Mouse (Mus musculus): Measurements from ENCODE around the gene Rps7. TPM values are rescaled to one million over a fixed set of nuclear protein-coding genes. Genes with fewer than 3 reads are reported as not detected.

Rps7 gene
- total and polyA plus RNA-seq, 3 experiments, result 753 to 3,047 (median 2,570) TPM

DNA sequence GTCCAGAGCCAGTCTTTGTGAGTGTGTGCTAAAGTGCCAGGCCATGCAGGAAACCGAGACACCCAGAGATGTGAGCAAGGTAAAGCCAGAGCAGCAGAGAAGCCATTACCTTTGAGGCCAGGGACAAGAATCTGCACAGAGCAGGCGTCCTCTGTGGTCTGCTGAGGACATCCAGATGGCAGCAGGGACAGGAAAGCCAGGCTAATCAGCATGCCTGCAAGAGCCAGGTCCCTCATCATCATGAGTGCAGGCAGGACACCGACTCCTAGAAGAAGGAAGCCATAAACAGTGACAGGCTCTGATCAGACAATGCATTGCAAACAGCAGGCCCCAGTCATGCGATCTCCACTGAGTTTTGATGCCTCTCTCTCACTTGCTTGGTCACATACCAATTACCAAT is 18.5 kb downstream of the Rps7 start:
- TF ChIP-seq USF2 (conservative IDR thresholded peaks at IDR 0.05; ENCODE audit: low read depth, low read length), result no peak
- no peak for TF ChIP-seq ELF1 (IDR thresholded peaks at IDR 0.05; ENCODE audit: low read depth, low read length)
- TF ChIP-seq IRF4 (IDR thresholded peaks at IDR 0.05; ENCODE audit: low read depth, low read length), result no peak
- no peak for TF ChIP-seq JUN (IDR thresholded peaks at IDR 0.05; ENCODE audit: insufficient read depth, low read depth, low read length)
- in situ Hi-C loops (cut with MboI; ENCODE audit: low pct_ligation_motif_present, low pct_unique_long_range_greater_than_20kb, low sequenced_read_pairs), result no loop called here

DNA sequence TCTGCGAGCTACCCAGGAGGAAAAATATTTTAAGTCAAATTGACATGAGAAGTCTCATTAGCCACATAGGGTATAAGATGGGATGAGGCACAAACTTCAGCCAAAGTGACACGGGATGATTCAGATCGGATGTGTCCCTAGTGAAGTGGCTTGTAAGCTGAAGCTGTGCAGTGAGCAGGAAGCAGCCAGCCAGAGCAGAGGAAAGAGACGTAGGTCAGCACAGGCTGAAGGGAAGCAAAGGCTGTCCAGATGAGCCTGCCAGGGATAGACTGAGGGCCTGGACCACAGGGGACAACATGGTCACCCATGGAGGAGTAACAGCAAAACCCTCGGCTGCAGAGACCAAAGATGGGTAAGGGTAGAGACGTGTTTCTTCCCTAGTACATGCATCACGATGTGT is 21.4 kb downstream of the Rps7 start:
- no peaks in the 10 kb centered on the region for H3K79me2 ChIP-seq (replicated peaks; ENCODE audit: control insufficient read depth, extremely low read depth, insufficient read depth, poor library complexity, severe bottlenecking)
- H3K27ac ChIP-seq (ENCODE audit: insufficient read depth, low read depth), result no peak overlapping the region
- H3K4me2 ChIP-seq (ENCODE audit: insufficient read depth, low read depth, poor library complexity, severe bottlenecking), result no peak overlapping the region
- H3K36me3 ChIP-seq (replicated peaks in 1 of 2; ENCODE audit: control insufficient read depth in 1 of 2, insufficient read depth in 1 of 2, low read length in 1 of 2), result no peaks in the 10 kb centered on the region
- no peaks in the 10 kb centered on the region; a peak in 1 of 4 replicates for H3K4me1 ChIP-seq (ENCODE audit: control insufficient read depth in 1 of 2, insufficient read depth in 2 of 2)
- no peak overlapping the region for H3K9ac ChIP-seq (ENCODE audit: insufficient read depth, low read depth)
- in situ Hi-C loops (cut with MboI; ENCODE audit: low pct_ligation_motif_present, low pct_unique_long_range_greater_than_20kb, low sequenced_read_pairs), result no loop called here
- peaks cover 18% of the 10 kb centered on the region for H3K27me3 ChIP-seq (replicated peaks)
- DNase-seq (ENCODE audit: extremely low read depth), result no peak
- H3K4me3 ChIP-seq (replicated peaks in 1 of 3; ENCODE audit: low read depth in 2 of 3, low read length in 2 of 3, poor library complexity in 1 of 3), result no peak overlapping the region
- no peaks in the 10 kb centered on the region for H3K9me3 ChIP-seq (replicated peaks; ENCODE audit: low read length)
- TF ChIP-seq JUN (IDR thresholded peaks at IDR 0.05; ENCODE audit: insufficient read depth, low read depth, low read length) (no peak), SMC3 (IDR thresholded peaks at IDR 0.05; ENCODE audit: low read depth, low read length) (no peak), KAT2A (IDR thresholded peaks at IDR 0.05; ENCODE audit: insufficient replicate concordance, low read length) (no peak), E2F4 (IDR thresholded peaks at IDR 0.05; ENCODE audit: insufficient replicate concordance, low read depth, low read length) (no peak), MAX (IDR thresholded peaks at IDR 0.05; ENCODE audit: low read length) (no peak), SIN3A (IDR thresholded peaks at IDR 0.05; ENCODE audit: low read length) (no peak), BHLHE40 (IDR thresholded peaks at IDR 0.05; ENCODE audit: low read depth, low read length) (no peak), NRF1 (IDR thresholded peaks at IDR 0.05; ENCODE audit: low read depth, low read length) (no peak), ZC3H11A (IDR thresholded peaks at IDR 0.05; ENCODE audit: low read depth, low read length) (no peak), ELF1 (IDR thresholded peaks at IDR 0.05; ENCODE audit: low read depth, low read length) (no peak), TCF12 (IDR thresholded peaks at IDR 0.05; ENCODE audit: low read depth, low read length) (no peak), TBP (conservative IDR thresholded peaks at IDR 0.05; ENCODE audit: low read depth, low read length) (no peak), POLR2A (IDR thresholded peaks at IDR 0.05; ENCODE audit: low read depth, low read length) (no peak), MAFK (IDR thresholded peaks at IDR 0.05; ENCODE audit: insufficient replicate concordance, low read length) (no peak), MYC (IDR thresholded peaks at IDR 0.05; ENCODE audit: low read depth, low read length) (no peak)
- dilution Hi-C loops (cut with MboI; ENCODE audit: extremely low pct_ligation_motif_present, extremely low pct_unique_long_range_greater_than_20kb, low sequenced_read_pairs), result no loop called here

More for the DNA sequence above, 18.5 kb downstream of the Rps7 start:
- no peaks in the 10 kb centered on the region for H3K36me3 ChIP-seq (replicated peaks in 1 of 2; ENCODE audit: control insufficient read depth in 1 of 2, insufficient read depth in 1 of 2, low read length in 1 of 2)
- DNase-seq (ENCODE audit: extremely low read depth), result no peak
- peaks cover 38% of the 10 kb centered on the region for H3K27me3 ChIP-seq (replicated peaks)
- H3K9me3 ChIP-seq (replicated peaks; ENCODE audit: low read length), result no peaks in the 10 kb centered on the region
- 0 out of 4 replicates have a peak, but pooled peaks cover 0 to 3% of the 10 kb centered on the region in 2 experiments for H3K4me1 ChIP-seq (ENCODE audit: control insufficient read depth in 1 of 2, insufficient read depth in 2 of 2)
- H3K79me2 ChIP-seq (replicated peaks; ENCODE audit: control insufficient read depth, extremely low read depth, insufficient read depth, poor library complexity, severe bottlenecking), result no peaks in the 10 kb centered on the region
- H3K4me3 ChIP-seq (replicated peaks in 1 of 3; ENCODE audit: low read depth in 2 of 3, low read length in 2 of 3, poor library complexity in 1 of 3), result no peak overlapping the region
- H3K27ac ChIP-seq (ENCODE audit: insufficient read depth, low read depth), result no peak overlapping the region
- H3K4me2 ChIP-seq (ENCODE audit: insufficient read depth, low read depth, poor library complexity, severe bottlenecking), result no peak overlapping the region
- no peak overlapping the region for H3K9ac ChIP-seq (ENCODE audit: insufficient read depth, low read depth)
- dilution Hi-C loops (cut with MboI; ENCODE audit: extremely low pct_ligation_motif_present, extremely low pct_unique_long_range_greater_than_20kb, low sequenced_read_pairs), result no loop called here

Measured in CH12.LX (cell line).